Mouse (Mus musculus) embryonic facial prominence, embryonic 13.5 days (tissue): ENCODE data around the gene Rtl9. TPM values are rescaled to one million over a fixed set of nuclear protein-coding genes. Genes with fewer than 3 reads are reported as not detected.

Experiments used
- ATAC-seq: fragments of 200-750 bp; cut with Nextera tagmentation; 2 replicates; pipeline ENCODE4 v1.8.0; 2017; ENCODE audit warnings: low read depth; ENCODE audit not compliant: insufficient number of reproducible peaks, insufficient read depth, low FRiP score, low TSS enrichment
- H3K27ac ChIP-seq: fragments of 300-500 bp; sonication (generic); 2 replicates; pipeline ENCODE4 v1.5.1; 2015; ENCODE audit warnings: moderate library complexity, mild to moderate bottlenecking, inconsistent platforms
- H3K27me3 ChIP-seq: fragments of 300-500 bp; sonication (generic); 2 replicates; pipeline ENCODE4 v1.6.1; 2015; ENCODE audit warnings: mild to moderate bottlenecking, inconsistent platforms
- H3K36me3 ChIP-seq: fragments of 300-500 bp; sonication (generic); 2 replicates; pipeline ENCODE4 v1.6.1; 2015; ENCODE audit warnings: mild to moderate bottlenecking, inconsistent platforms
- H3K4me1 ChIP-seq: fragments of 300-500 bp; sonication (generic); 2 replicates; pipeline ENCODE4 v1.6.1; 2015; ENCODE audit warnings: inconsistent platforms
- H3K4me2 ChIP-seq: fragments of 300-500 bp; sonication (generic); 2 replicates; pipeline ENCODE4 v1.6.1; 2015; ENCODE audit warnings: moderate library complexity, mild to moderate bottlenecking, inconsistent platforms
- H3K4me3 ChIP-seq: fragments of 300-500 bp; sonication (generic); 2 replicates; pipeline ENCODE4 v1.5.1; 2015; ENCODE audit warnings: mild to moderate bottlenecking, inconsistent platforms
- H3K9ac ChIP-seq: fragments of 300-500 bp; sonication (generic); 2 replicates; pipeline ENCODE4 v1.6.1; 2015; ENCODE audit warnings: mild to moderate bottlenecking, inconsistent platforms
- H3K9me3 ChIP-seq: fragments of 300-500 bp; sonication (generic); 2 replicates; pipeline ENCODE4 v1.6.1; 2016; ENCODE audit warnings: inconsistent platforms
- WGBS: fragments of 180-500 bp; shearing (Covaris S2); methylation state at CpG from one replicate; pipeline ENCODE4 v1.1.7; 2015; ENCODE audit warnings: mixed read lengths; 5-methylcytosine and 5-hydroxymethylcytosine counted together
- polyA plus RNA-seq: library from polyadenylated mRNA; unstranded; fragments of >200 nt; fragmentation: Nextera tagmentation; extraction: Ambion mirVana; gene quantifications from 2 replicates; pipeline ENCODE4 v1.2.1, GENCODE M21; 2015

Rtl9 gene
- polyA plus RNA-seq, 1 experiment from 2014 or later, result 0.84 TPM

DNA sequence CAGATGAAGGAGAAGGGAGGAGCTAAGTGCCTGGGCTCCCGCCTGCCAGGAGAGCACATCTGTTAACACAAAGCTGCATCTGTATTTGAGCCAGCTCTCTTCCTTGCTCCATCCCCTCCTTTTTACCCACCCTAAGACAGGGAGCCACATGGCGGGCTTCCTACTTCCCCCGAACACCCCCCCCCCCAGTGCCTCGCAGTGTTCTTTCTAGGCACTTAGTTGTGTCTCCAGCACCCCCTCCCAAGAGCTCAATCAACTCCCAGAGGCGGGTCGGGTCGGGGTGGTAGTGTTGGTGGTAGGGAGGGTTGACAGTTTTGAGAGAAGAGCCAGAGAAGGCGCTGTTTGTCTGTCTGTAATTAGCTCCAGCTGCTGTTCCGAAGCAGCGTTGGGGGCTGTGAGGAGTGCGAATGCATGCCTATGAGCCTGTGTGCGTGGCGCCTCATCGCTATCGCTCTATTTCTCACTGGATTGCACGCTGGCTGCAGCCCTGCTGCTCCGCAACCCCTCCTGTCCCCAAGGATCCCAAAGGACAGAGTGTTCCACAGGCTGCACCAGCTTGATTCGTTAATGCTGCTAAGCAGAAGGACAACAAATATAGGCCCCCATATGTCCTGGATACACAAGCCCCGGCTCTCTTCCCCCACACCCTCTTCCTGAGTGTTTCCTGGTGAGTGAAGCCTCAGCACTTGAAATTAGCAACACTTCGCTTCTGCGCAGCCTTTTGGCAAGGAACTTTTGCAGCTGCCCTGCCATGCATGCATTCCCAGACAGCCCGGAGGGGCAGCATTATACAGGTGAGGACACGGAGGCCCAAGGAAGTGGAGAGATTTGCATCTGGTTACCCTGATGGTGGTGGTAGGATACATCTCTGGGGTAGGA, 18.7 kb upstream of the Rtl9 start:
- 0 out of 2 replicates have a peak, but pooled peaks cover 5% of the 10 kb centered on the region for H3K4me1 ChIP-seq
- H3K36me3 ChIP-seq, result no peaks in the 10 kb centered on the region
- H3K27me3 ChIP-seq, result peaks cover 69% of the 10 kb centered on the region
- peak; percentile 56; the same call in 1 of the 2 replicates for ATAC-seq
- H3K4me3 ChIP-seq, result peak overlapping the region; percentile 29
- whole genome bisulfite sequencing, result 27% methylated on average over 23 of the region's 23 CpGs
- peak overlapping the region; percentile 49 for H3K9ac ChIP-seq
- peak overlapping the region; percentile 71 for H3K27ac ChIP-seq
- no peaks in the 10 kb centered on the region for H3K9me3 ChIP-seq
- H3K4me2 ChIP-seq, result peak overlapping the region; percentile 57

- Histone ChIP-seq H3K9me3 (no peaks in the 10 kb centered on the region), H3K4me3 (no peak overlapping the region), H3K36me3 (no peaks in the 10 kb centered on the region), H3K9ac (no peak overlapping the region), H3K4me1 (0 out of 2 replicates have a peak, but pooled peaks cover 5% of the 10 kb centered on the region), H3K27ac (no peak overlapping the region), H3K4me2 (no peak overlapping the region), H3K27me3 (peaks cover 73% of the 10 kb centered on the region)
- 44% methylated on average over 1 of the region's 1 CpGs for WGBS
- no peak for ATAC-seq
Observed at GRCm38 (mm10) chrX:143082732-143083131, 16.7 kb upstream of the Rtl9 start.

GRCm38 (mm10) chrX:143088225-143088624, 11.2 kb upstream of the Rtl9 start:
- peaks cover 67% of the 10 kb centered on the region for H3K27me3 ChIP-seq
- no peak overlapping the region for H3K27ac ChIP-seq
- 64% methylated on average over 7 of the region's 7 CpGs for WGBS
- no peaks in the 10 kb centered on the region for H3K36me3 ChIP-seq
- H3K4me3 ChIP-seq, result no peak overlapping the region
- no peaks in the 10 kb centered on the region for H3K4me1 ChIP-seq
- no peak overlapping the region for H3K9ac ChIP-seq
- H3K9me3 ChIP-seq, result no peaks in the 10 kb centered on the region
- H3K4me2 ChIP-seq, result no peak overlapping the region
- no peak for ATAC-seq

GRCm38 (mm10) chrX:143090904-143091588, 8.3 kb upstream of the Rtl9 start:
- Histone ChIP-seq H3K4me3 (no peak overlapping the region), H3K27ac (no peak overlapping the region), H3K4me1 (no peaks in the 10 kb centered on the region), H3K9me3 (no peaks in the 10 kb centered on the region), H3K36me3 (no peaks in the 10 kb centered on the region), H3K27me3 (peaks cover 60% of the 10 kb centered on the region), H3K4me2 (no peak overlapping the region), H3K9ac (no peak overlapping the region)
- ATAC-seq, result no peak
- WGBS, result 62% methylated on average over 6 of the region's 6 CpGs

DNA sequence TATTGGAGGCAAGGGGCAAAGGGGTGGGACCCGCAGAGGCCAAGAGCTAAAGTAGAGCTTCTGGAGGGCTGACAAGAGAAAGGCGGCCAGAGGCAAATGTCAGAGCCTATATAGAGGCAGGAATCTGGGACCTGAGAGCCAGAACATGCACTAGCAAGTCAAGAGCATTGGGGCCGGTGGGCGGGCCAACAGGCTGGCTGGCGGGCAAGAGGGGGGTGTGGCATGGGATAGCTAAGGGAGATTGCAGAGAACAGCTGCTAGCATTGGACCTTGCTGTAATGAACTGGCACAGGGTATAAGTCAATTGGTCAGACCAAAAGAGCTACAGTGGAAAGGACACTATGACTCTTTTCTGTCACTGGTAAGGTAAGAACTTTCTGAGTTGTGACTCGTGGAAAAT, 1.8 kb upstream of the Rtl9 start:
- Histone ChIP-seq H3K27me3 (peaks cover 32% of the 10 kb centered on the region; the same call in 1 of the 2 replicates), H3K4me1 (no peaks in the 10 kb centered on the region), H3K27ac (no peak overlapping the region), H3K36me3 (no peaks in the 10 kb centered on the region), H3K4me2 (no peak overlapping the region), H3K9ac (no peak overlapping the region), H3K4me3 (no peak overlapping the region), H3K9me3 (no peaks in the 10 kb centered on the region)
- 68% methylated on average over 6 of the region's 6 CpGs for WGBS
- no peak for ATAC-seq

- Histone ChIP-seq H3K4me3 (no peak overlapping the region), H3K9ac (no peak overlapping the region), H3K27me3 (peaks cover 16% of the 10 kb centered on the region; the same call in 1 of the 2 replicates), H3K4me1 (no peaks in the 10 kb centered on the region), H3K27ac (no peak overlapping the region), H3K36me3 (no peaks in the 10 kb centered on the region), H3K4me2 (no peak overlapping the region), H3K9me3 (no peaks in the 10 kb centered on the region)
- WGBS, result 93% methylated on average over 5 of the region's 5 CpGs
- no peak for ATAC-seq
Observed at GRCm38 (mm10) chrX:143103146-143103545, 3.8 kb downstream of the Rtl9 start.

GRCm38 (mm10) chrX:143105866-143106265, 6.5 kb downstream of the Rtl9 start:
- WGBS, result 81% methylated on average over 1 of the region's 1 CpGs
- H3K27me3 ChIP-seq, result 0 out of 2 replicates have a peak, but pooled peaks cover 4% of the 10 kb centered on the region

GRCm38 (mm10) chrX:143112546-143112945, 13.2 kb downstream of the Rtl9 start:
- Histone ChIP-seq H3K27me3 (no peaks in the 10 kb centered on the region), H3K36me3 (no peaks in the 10 kb centered on the region), H3K4me1 (no peaks in the 10 kb centered on the region), H3K9me3 (no peaks in the 10 kb centered on the region), H3K27ac (no peak overlapping the region), H3K4me2 (no peak overlapping the region), H3K9ac (no peak overlapping the region), H3K4me3 (no peak overlapping the region)
- no peak for ATAC-seq

More at GRCm38 (mm10) chrX:143105866-143106265, 6.5 kb downstream of the Rtl9 start:
- Histone ChIP-seq H3K9me3 (no peaks in the 10 kb centered on the region), H3K4me3 (no peak overlapping the region), H3K4me1 (no peaks in the 10 kb centered on the region), H3K9ac (no peak overlapping the region), H3K36me3 (no peaks in the 10 kb centered on the region), H3K27ac (no peak overlapping the region), H3K4me2 (no peak overlapping the region)
- no peak for ATAC-seq

Other genes starting within 250 kb of the Rtl9 start
- 15.2 and 16.3 TPM in 2 replicates for gene Ammecr1, start 132.9 kb upstream of the Rtl9 start, polyA plus RNA-seq